Mouse (Mus musculus) mouse trophoblast stem cell (cell line): ENCODE data around the gene Zfp648.

Experiments used
- in situ Hi-C, 2 experiments: fragments of 300-500 bp; cut with MseI, MboI; formaldehyde crosslinking; loops; 2 replicates in 1 of 2; 3 replicates in 1 of 2; pipeline ENCODE4 v1.15.1; 2025

Gene Zfp648

DNA sequence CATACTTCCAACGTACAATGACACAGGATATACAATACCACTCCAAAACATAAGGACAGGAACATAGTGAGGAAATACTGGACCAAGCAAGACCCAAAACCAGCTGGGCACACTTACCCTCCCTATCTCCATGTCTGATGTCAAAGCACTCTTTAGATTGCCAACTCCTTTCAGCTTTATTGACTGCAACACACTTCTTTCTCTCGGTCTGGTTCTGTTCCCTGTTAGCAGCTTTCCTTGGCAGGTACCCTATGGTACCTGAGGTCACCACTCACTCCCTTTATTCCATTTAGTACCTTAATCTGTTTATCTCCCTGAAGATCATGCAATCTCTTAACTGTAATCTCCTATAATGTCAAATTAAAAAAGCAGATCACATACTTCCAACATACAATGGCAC, 19.0 kb downstream of the Zfp648 start:
- in situ Hi-C loops: no loop called here

DNA sequence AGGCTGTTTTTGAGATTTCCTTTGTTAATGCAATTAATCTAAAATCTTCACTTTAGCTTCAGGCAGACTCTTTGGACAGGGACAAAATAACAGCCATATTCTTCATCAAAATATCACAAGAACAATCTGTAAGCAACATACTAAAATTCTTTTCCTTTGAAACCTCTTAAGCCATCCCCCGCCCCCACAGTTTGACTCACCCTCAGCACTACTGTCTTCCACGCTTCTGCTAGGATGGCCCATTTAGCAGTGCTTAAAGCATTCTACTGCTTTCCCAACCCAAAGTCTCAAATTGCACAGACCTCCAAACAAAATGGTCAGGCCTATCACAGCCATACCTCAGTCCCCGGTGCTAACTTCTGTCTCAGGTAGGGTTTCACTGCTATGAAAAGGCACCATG, 19.6 kb downstream of the Zfp648 start:
- in situ Hi-C loops: no loop called here

DNA sequence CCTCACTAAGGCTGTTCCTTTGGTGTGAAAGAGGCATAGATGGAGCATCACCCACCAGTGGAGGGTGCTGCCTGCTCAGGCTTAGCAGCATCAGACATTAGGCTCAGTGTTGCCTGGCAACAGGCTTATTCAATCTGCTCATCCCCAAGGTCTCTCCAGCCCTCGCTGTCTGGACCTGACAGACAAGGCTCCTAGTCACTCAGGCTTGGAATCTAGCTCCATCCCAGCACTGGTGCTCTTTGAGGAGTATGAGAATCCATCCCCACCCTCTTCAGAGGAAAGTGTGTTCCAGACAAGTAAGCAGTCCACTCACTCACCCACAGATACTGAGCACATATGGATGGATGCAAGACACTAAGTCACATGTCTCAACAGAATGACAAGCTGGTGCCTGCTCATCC, 22.8 kb downstream of the Zfp648 start:
- in situ Hi-C loops: no loop called here

DNA sequence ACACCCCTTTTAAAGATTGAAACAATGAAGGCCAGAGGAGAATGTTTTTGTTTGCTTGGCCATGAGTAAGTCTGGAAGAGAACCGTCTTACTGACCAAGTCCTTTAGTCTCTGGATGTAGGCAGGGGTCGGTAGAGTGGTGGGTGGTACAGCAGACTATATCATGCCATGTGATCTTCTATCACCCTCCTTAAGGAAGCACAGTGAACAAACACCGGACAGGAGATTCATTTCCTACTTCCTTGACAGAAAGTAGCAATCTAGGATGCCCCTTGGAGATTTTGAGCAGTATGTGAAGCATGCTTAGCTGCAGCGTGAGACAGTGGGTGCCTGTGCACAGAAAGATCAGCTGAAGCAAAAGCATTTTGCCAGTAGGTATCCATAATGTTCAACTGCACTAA, 31.6 kb downstream of the Zfp648 start:
- in situ Hi-C loops: no loop called here

DNA sequence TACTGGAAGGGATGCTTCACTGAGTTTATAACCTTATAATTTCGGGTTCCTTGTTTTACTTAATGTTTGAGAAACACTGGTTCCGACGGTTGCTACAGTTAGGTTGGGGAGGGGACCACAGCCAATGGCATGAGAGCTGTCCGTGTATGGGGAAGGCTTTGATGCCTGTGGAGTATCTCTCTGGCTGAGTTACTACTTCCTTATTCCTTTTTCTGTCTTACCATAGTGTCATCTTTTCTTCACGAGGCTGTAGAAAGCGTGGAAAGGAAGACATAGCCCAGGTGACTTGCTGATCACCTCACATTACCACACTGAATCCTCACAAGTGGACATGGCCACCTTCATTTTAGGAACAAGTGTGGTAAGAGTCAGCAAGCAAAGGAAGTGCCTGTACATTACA, 32.0 kb downstream of the Zfp648 start:
- in situ Hi-C loops: no loop called here

DNA sequence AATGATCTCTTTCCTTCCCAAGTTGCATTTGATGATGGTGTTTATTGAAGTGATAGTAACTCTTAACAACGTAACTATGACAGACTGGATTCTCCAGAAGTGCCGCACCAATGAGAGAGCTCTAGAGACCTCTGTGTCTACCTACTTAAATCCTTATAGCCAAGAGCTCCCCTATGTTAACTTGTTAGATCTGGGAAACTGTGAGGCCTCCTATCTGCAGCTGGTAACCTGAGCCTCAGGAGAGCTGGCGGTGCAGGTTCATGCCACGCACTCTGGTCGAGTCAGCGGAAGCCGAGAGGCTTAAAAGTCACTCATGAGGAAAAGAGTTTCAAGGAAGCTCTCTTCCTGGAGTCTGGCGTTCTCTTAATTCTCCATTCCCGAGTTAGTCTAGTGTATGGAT, 33.8 kb downstream of the Zfp648 start:
- in situ Hi-C loops: no loop called here

DNA sequence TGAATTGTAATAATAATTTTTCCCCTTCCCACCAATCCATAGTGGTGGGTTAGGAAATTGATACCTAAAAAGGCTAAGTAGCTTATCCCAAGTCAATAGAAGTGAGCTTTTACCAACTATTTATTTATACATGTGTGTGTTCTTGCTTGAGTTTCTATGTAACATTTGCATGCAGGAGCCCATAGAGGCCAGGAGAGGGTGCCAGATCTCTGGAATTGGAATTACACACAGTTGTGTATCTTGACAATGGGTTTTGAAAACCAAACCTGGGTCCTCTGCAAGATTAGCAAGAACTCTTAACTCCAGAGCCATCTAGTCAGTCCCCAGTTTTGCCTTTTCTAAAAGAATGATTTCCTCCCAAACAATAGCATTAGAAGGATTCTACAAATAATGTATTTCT, 37.9 kb downstream of the Zfp648 start:
- in situ Hi-C loops: no loop called here

DNA sequence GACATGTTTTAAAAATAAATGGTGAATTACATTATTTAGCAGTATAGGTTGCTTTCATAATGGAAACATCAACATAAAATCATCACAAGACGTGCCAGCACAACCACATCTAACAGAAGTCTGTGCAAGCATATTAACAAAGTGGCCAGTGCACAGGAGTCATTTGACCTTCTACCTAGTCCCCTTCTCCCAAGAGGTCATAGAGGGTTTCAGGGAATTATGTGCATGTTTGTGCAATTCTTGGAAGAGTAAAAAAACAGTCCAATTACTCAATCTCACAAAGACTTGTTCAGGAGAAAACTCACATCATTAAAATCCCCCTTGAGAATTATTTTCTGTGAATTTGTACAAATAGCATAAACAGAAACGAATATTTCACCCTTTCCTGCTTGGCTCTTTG, 50.2 kb downstream of the Zfp648 start:
- in situ Hi-C loops: no loop called here

DNA sequence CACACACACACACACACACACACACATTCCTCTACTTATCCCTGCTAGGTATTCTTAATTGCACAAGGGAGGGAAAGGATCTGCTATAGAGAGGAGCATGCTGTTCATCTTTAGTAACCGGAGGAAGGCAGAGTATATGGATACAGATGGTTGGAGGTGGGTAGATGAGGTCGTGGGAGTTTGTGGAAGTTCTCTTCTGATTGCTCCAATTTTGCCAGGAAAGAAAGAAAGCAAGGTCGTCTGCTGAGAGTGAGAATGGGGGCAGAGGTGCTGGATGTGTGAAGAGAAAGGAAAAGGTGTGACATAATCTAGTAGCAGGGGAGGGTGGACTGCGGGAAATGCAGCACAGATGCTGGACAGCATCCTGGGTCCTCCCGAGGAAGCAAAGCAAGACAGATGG, 51.8 kb downstream of the Zfp648 start:
- in situ Hi-C loops: no loop called here
